Mouse (Mus musculus) erythroblast, embryonic 14.5 days (primary cell): ENCODE data around the gene Cd300c.

Experiments used
- GATA1 ChIP-seq: IDR thresholded peaks from 2 replicates; pipeline ENCODE4 v1.6.1; 2012; ENCODE audit warnings: low read length, inconsistent platforms, mixed read lengths
- TAL1 ChIP-seq: IDR thresholded peaks from 3 replicates; pipeline ENCODE4 v1.6.1; 2012; ENCODE audit warnings: low read length, inconsistent platforms, mixed read lengths

DNA sequence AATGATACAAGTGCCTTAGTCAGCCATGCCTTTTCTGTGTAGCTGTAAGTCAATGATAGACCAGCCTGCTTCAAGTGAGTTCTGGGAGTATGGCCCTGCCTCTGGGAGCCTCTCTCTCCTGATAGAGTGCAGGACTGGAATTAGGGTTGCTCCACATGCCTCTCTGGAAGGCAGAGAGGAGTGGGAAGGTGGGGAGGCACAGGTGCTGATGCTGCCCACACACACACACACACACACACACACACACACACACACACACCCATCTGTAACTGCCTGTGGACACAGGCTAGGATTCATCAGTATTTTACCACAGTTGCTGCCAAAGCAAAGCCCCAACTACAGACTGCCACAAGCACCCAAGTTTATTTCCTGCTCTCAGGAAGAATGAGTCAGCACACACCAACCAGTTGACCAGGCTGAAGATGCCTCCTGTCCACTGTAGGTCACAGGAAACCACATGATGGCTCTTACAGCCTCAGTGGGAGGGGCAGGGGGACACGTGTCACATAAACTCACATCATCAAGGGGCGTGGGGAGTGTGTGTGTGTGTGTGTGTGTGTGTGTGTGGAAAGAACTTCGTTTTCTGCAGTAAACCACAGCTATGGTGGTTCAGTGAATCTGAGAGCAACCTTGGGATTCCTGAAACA is 3.7 kb downstream of the Cd300c start:
- TF ChIP-seq GATA1: no peak
- TF ChIP-seq TAL1: no peak
